Mouse (Mus musculus) ES-E14 (cell line): Measurements from ENCODE around the gene Gm28048.

Experiments
- HCFC1 ChIP-seq: IDR thresholded peaks from 2 replicates; pipeline ENCODE4 v1.6.1; 2012; ENCODE audit warnings: low read length, inconsistent platforms, borderline replicate concordance; ENCODE audit not compliant: insufficient read depth
- ZC3H11A ChIP-seq: IDR thresholded peaks from 2 replicates; pipeline ENCODE4 v1.6.1; 2012; ENCODE audit warnings: low read depth, mild to moderate bottlenecking, inconsistent platforms, low read length, borderline replicate concordance

GRCm38 (mm10) chr11:22994271-22994670 is 12.4 kb upstream of the Gm28048 start:
- TF ChIP-seq ZC3H11A (no peak), HCFC1 (no peak)
